Mouse (Mus musculus) limb, embryonic 11.5 days (tissue): Measurements from ENCODE around the gene Ric8b. TPM values are rescaled to one million over a fixed set of nuclear protein-coding genes. Genes with fewer than 3 reads are reported as not detected.

Source experiments
- ATAC-seq: fragments of 200-750 bp; cut with Nextera tagmentation; 2 replicates; pipeline ENCODE4 v1.8.0; 2017; ENCODE audit warnings: low read depth; ENCODE audit not compliant: insufficient number of reproducible peaks, low FRiP score, low TSS enrichment
- DNase-seq: peaks from one replicate; pipeline ENCODE4 v3.0.0-alpha.2; 2015; ENCODE audit warnings: low spot score
- H3K27ac ChIP-seq: fragments of 300-500 bp; sonication (generic); replicated peaks from 2 replicates; pipeline ENCODE4 v1.5.1; 2014; ENCODE audit warnings: low read depth, mild to moderate bottlenecking, low read length
- H3K27me3 ChIP-seq: fragments of 300-500 bp; sonication (generic); 2 replicates; pipeline ENCODE4 v1.6.1; 2014; ENCODE audit warnings: mild to moderate bottlenecking, low read length, mixed read lengths; ENCODE audit not compliant: control insufficient read depth, insufficient read depth
- H3K36me3 ChIP-seq: fragments of 300-500 bp; sonication (generic); 2 replicates; pipeline ENCODE4 v1.6.1; 2014; ENCODE audit warnings: mild to moderate bottlenecking, low read length, moderate library complexity, mixed read lengths; ENCODE audit not compliant: control insufficient read depth, insufficient read depth
- H3K4me1 ChIP-seq: fragments of 300-500 bp; sonication (generic); 2 replicates; pipeline ENCODE4 v1.6.1; 2014; ENCODE audit warnings: low read length, mixed read lengths; ENCODE audit not compliant: control insufficient read depth, insufficient read depth
- H3K4me2 ChIP-seq: fragments of 300-500 bp; sonication (generic); 2 replicates; pipeline ENCODE4 v1.6.1; 2014; ENCODE audit warnings: low read depth, mild to moderate bottlenecking, moderate library complexity; ENCODE audit not compliant: severe bottlenecking
- H3K4me3 ChIP-seq: fragments of 300-500 bp; sonication (generic); 2 replicates; pipeline ENCODE4 v1.5.1; 2014; ENCODE audit warnings: low read depth, low read length
- H3K9ac ChIP-seq: fragments of 300-500 bp; sonication (generic); 2 replicates; pipeline ENCODE4 v1.6.1; 2014; ENCODE audit warnings: mild to moderate bottlenecking, low read length
- H3K9me3 ChIP-seq: fragments of 300-500 bp; sonication (generic); 2 replicates; pipeline ENCODE4 v1.6.1; 2016; ENCODE audit warnings: low read length; ENCODE audit not compliant: control insufficient read depth
- WGBS: fragments of 180-500 bp; shearing (Covaris S2); extraction: QIAGEN DNeasy Blood & Tissue Kit; methylation state at CpG from one replicate; pipeline ENCODE4 v1.1.7; 2014; 5-methylcytosine and 5-hydroxymethylcytosine counted together
- polyA plus RNA-seq: library from polyadenylated mRNA; unstranded; fragments of >200 nt; fragmentation: Nextera tagmentation; extraction: Ambion mirVana; gene quantifications from 2 replicates; pipeline ENCODE4 v1.2.1, GENCODE M21; 2014

The Ric8b gene
- polyA plus RNA-seq, 1 experiment from 2014 or later = 26.0 TPM

DNA sequence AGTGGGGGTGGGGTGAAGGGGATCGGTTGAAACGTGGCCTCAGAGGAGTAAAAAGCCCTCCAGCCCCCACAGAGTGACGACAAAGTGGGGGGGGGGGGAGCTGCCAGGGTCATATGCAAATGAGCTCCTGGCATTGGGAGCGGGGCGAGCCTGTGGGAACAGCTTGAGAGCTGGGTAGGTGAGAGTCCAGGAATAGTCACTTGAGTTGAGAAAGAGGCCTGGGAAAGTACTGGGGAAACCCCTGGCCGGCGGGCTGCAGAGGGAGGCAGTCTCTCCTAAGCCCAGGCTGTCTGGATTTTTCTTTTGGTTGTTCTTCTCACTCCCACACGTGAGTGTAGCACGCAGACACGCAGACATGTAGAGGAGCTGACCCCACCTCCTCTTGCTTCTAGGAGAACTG lies 120.7 kb downstream of the Ric8b start:
- no peaks in the 10 kb centered on the region for H3K36me3 ChIP-seq
- no peaks in the 10 kb centered on the region for H3K9me3 ChIP-seq
- no peak overlapping the region for H3K4me3 ChIP-seq
- H3K27me3 ChIP-seq = no peaks in the 10 kb centered on the region
- H3K27ac ChIP-seq = no peak overlapping the region
- peaks cover 5% of the 10 kb centered on the region; the same call in 1 of the 2 replicates for H3K4me1 ChIP-seq
- ATAC-seq (no peak), DNase-seq (no peak)
- 66% methylated on average over 10 of the region's 10 CpGs for WGBS
- no peak overlapping the region for H3K4me2 ChIP-seq
- H3K9ac ChIP-seq = no peak overlapping the region

GRCm38 (mm10) chr10:85038852-85039251 lies 121.4 kb downstream of the Ric8b start:
- Histone ChIP-seq H3K27ac (no peak overlapping the region), H3K4me1 (peaks cover 5% of the 10 kb centered on the region; the same call in 1 of the 2 replicates), H3K9ac (no peak overlapping the region), H3K9me3 (no peaks in the 10 kb centered on the region), H3K36me3 (no peaks in the 10 kb centered on the region), H3K4me3 (no peak overlapping the region), H3K4me2 (no peak overlapping the region), H3K27me3 (no peaks in the 10 kb centered on the region)
- 88% methylated on average over 5 of the region's 5 CpGs for WGBS
- ATAC-seq (no peak), DNase-seq (no peak)

- no peak overlapping the region for H3K27ac ChIP-seq
- H3K4me1 ChIP-seq = peaks cover 7% of the 10 kb centered on the region
- H3K4me2 ChIP-seq = peak overlapping the region; percentile 43
- no peak for ATAC-seq
- peak overlapping the region; percentile 50 for H3K9ac ChIP-seq
- DNase-seq = peak; percentile 57
- no peaks in the 10 kb centered on the region for H3K9me3 ChIP-seq
- H3K4me3 ChIP-seq = peak overlapping the region; percentile 14; the same call in 1 of the 2 replicates
- no peaks in the 10 kb centered on the region for H3K36me3 ChIP-seq
- H3K27me3 ChIP-seq = no peaks in the 10 kb centered on the region
- WGBS = 24% methylated on average over 17 of the region's 17 CpGs
These were observed 126.8 kb downstream of the Ric8b start for GRCm38 (mm10) chr10:85044191-85044711.

- peak; percentile 75 for DNase-seq
- H3K4me1 ChIP-seq = peaks cover 7% of the 10 kb centered on the region
- no peak for ATAC-seq
- H3K9ac ChIP-seq = peak overlapping the region; percentile 50
- 13% methylated on average over 24 of the region's 24 CpGs for WGBS
- H3K27me3 ChIP-seq = no peaks in the 10 kb centered on the region
- H3K4me3 ChIP-seq = peak overlapping the region; percentile 14; the same call in 1 of the 2 replicates
- H3K9me3 ChIP-seq = no peaks in the 10 kb centered on the region
- H3K4me2 ChIP-seq = peak overlapping the region; percentile 43
- no peak overlapping the region for H3K27ac ChIP-seq
- no peaks in the 10 kb centered on the region for H3K36me3 ChIP-seq
These were observed 127.6 kb downstream of the Ric8b start for GRCm38 (mm10) chr10:85044732-85045720.

- H3K4me2 ChIP-seq = no peak overlapping the region
- peak; percentile 60 for DNase-seq
- no peaks in the 10 kb centered on the region for H3K36me3 ChIP-seq
- no peak for ATAC-seq
- peaks cover 7% of the 10 kb centered on the region for H3K4me1 ChIP-seq
- no peaks in the 10 kb centered on the region for H3K27me3 ChIP-seq
- no peak overlapping the region for H3K9ac ChIP-seq
- no peak overlapping the region for H3K4me3 ChIP-seq
- WGBS = 39% methylated on average over 5 of the region's 5 CpGs
- H3K9me3 ChIP-seq = no peaks in the 10 kb centered on the region
- no peak overlapping the region for H3K27ac ChIP-seq
These were observed 129.2 kb downstream of the Ric8b start for GRCm38 (mm10) chr10:85046585-85046984.

DNA sequence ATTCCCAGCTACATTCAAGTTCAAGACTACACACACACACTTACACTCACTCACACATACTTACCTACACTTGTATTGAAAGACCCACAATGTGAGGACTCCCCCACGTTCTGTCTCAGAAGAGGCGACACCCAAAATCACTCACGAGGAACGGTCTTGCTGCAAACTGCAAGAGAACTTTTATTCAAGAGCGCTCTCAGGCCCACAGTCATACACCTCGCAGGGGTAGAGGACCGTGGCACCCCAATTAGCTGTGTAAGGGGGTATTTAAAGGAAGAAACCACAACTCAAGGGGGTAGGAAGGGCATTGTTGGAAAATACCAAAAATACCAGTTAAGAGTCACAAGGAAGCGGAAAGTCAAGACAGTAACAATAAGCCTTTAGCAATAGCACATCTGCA lies 130.6 kb downstream of the Ric8b start:
- 94% methylated on average over 8 of the region's 8 CpGs for WGBS
- Histone ChIP-seq H3K36me3 (no peaks in the 10 kb centered on the region), H3K4me3 (no peak overlapping the region), H3K9ac (no peak overlapping the region), H3K4me2 (no peak overlapping the region), H3K4me1 (peaks cover 7% of the 10 kb centered on the region), H3K9me3 (no peaks in the 10 kb centered on the region), H3K27ac (no peak overlapping the region), H3K27me3 (no peaks in the 10 kb centered on the region)
- ATAC-seq (no peak), DNase-seq (no peak)

DNA sequence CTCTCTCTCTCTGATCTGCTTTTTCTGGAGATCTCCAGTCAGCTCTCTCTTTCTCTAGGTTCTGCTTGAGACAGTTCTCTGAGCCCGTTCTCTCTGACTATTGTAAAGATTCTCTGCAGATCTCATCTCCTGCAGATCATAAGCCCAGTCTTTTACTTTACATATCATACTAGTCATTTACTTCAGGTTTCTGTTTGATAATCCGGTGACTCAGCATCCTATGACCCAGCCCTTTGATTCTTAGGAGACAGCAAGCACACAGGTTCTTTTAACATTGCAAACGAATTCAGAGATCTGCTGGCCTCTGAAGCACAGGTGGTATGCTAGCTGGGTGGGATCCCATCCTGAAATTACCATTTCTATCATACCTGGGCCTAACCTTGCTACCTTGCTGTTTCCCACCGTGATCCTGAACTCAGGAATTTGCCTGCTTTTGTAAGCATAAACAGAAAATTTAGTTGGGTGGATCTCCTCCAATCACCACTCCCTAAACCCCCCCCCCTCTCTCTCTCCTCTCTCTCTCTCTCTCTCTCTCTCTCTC lies 133.3 kb downstream of the Ric8b start:
- no peak overlapping the region for H3K4me2 ChIP-seq
- DNase-seq (no peak), ATAC-seq (no peak)
- H3K4me1 ChIP-seq = no peaks in the 10 kb centered on the region
- no peak overlapping the region for H3K4me3 ChIP-seq
- WGBS = 52% methylated on average over 4 of the region's 4 CpGs
- no peak overlapping the region for H3K9ac ChIP-seq
- no peaks in the 10 kb centered on the region for H3K9me3 ChIP-seq
- H3K27ac ChIP-seq = no peak overlapping the region
- H3K36me3 ChIP-seq = no peaks in the 10 kb centered on the region
- no peaks in the 10 kb centered on the region for H3K27me3 ChIP-seq

- no peak for DNase-seq
- H3K4me1 ChIP-seq = no peaks in the 10 kb centered on the region
- H3K27ac ChIP-seq = no peak overlapping the region
- H3K4me2 ChIP-seq = no peak overlapping the region
- no peaks in the 10 kb centered on the region for H3K36me3 ChIP-seq
- H3K4me3 ChIP-seq = no peak overlapping the region
- no peak overlapping the region for H3K9ac ChIP-seq
- WGBS = 26% methylated on average over 4 of the region's 4 CpGs
- ATAC-seq = no peak
- H3K27me3 ChIP-seq = no peaks in the 10 kb centered on the region
- H3K9me3 ChIP-seq = no peaks in the 10 kb centered on the region
These were observed 135.0 kb downstream of the Ric8b start for GRCm38 (mm10) chr10:85052451-85052850.
